Mouse (Mus musculus): ENCODE results near the gene Nox1.
"Not testable (repeated sequence)": the region's sequence is repeated elsewhere in the genome, so short reads cannot be mapped to it uniquely, and the experiment has no call there.

Nox1 gene

DNA sequence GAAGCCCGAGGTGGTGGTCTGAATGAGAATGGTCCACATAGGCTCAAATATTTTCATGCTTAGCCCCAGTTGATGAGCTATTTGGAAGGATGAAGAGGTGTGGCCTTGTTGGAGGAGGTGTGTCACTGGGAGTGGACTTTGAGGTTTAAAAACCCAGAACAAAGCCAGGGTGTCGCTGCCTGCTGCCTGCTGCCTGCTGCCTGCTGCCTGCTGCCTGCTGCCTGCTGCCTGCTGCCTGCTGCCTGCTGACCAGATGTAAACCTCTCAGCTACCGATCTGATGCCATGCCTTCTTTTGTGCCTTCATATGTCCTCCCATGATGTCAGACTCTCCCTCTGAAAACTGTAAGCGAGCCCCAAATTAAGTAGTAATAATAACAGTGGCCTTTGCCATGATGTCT is at the start of gene Nox1:
Nox1 (minus strand) TSS at position 101 of the 400 bp plus-strand sequence.
- DNase-seq (ENCODE audit: low spot score in 2 of 2), result no peak

DNA sequence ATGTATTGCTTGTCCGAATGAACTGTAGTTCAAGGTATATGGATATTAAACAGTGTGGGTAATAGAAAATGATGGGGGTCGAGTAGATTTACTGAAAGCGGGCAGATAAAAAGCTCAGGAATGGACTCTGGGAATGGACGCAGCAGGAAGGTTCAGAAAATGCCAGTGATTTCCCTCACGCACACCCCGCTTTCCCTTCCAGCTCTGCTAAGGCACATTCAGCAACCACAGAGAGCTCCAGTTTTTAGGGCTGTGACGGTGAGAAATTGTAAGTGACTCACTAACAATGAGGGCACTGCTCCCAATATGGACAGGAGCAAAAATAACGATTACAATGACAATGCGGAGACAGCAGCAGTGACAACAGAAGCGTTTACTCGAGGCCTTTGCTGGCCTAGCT is 40.4 kb upstream of the Nox1 start:
- no peak for DNase-seq (ENCODE audit: low spot score in 2 of 2)

DNA sequence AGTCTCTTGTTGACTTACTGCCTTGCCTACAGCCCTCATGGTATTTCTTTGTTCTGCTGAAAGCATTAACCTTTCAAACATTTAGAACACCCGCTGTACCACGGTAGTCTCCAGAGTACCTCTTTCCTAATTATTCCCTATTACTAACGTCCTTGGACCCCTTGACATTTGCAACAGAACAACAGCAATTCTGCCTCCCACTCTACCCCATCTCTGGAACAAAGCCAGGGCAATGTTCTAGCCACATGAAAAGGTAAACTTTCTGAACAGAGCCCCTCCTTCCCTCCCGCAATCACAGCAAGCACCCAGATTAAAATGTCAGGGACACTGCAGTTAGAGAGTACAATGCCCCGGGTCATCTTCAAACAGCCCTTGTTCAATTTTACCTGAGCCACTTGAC is 39.4 kb upstream of the Nox1 start:
- DNase-seq (ENCODE audit: low spot score in 2 of 2), result no peak

DNA sequence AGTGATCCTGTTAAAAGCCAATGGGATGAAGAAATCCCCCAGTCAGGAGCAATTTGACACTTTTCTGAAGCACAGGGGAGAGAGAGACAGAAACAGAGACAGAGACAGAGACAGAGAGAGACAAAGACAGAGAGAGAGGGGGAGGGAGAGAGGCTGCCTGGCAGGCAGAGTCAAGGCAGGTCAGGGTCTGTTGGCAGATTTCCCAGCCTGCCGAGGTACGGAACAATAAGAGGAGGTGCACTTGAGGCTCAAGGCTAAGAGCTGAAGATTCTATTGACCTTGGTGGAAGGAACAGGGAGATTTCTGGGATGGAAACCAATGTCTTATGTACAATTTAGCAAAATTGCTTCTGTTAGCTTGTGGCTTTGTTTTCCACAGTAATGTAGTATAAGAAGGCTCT is 26.4 kb upstream of the Nox1 start:
- DNase-seq (ENCODE audit: low spot score in 2 of 2), result no peak

DNA sequence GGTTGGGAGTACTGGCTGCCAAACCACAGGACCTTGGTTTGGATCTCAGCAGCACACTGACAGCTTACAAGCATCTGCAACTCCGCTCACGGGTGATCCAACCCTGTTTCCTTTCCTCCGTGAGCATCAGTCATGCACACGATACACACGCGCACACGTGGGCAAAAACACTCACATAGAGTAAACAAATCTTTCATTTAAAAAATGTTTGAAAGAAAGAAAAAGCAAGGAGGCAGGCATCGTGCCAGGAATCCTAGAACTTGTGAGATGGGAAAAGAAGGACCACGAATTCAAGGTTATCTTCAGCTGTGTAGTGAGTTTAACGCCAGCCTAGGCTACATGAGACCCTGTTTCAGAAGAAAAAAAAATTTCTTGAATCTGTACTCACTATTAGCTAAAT is 24.2 kb upstream of the Nox1 start:
- no peak for DNase-seq (ENCODE audit: low spot score in 2 of 2)

DNA sequence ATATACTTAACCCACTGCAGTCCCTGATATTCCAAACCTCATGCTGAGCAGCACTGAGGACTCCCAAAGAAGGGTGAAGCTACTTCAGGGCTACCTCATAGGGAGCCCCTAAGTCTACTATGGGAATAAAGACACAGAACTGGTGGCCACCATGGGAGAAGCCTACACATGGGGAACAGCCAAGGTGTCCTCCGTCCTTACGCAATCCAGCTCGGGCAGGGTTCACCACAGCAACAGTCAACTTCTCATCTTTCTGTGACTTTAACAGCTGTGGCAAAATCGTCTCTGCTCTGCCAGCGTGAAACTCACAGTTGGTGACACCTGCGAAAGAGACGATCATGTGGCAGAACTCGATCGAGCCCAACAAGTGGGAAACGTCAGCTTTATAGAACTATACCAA is 16.5 kb upstream of the Nox1 start:
- DNase-seq (ENCODE audit: low spot score in 2 of 2), result no peak

DNA sequence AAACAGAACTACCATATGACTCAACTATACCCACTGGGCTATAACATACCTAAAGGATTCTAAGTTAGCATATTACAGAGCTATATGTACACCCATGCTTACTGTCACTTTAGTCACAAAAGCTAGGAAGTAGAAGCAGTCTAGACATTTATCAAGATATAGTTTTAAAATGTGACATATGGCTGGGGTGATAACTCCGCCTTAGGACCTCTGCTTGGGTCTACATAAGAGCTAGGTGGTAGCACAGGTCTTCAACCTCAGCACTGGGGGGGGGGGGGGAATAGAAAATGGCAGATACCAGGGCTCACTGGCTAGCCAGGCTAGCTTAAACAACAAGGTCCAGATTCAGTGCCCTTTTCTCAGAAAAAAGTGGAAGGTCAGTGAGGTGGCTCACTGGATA is 11.3 kb upstream of the Nox1 start:
- no peak for DNase-seq (ENCODE audit: low spot score in 2 of 2)

DNA sequence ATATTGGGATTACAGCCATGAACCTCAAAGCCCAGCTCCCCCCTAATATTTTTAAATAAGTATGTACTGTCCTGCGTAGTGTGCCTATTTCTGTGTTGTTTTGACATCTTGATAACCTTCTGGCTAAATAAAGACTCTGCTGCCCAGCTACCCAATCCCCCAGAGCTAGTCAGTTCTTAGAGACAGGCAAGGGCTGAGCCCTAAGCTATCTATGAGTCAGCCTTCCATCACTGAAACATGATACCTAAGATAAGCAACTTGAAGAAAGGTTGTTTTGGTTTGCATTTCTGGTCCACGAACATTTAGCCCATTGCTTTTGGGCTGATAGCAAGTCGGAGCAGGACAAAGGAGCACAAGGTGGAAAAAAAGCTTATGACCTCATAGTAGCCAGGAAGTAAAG is 1.1 kb downstream of the Nox1 start:
- DNase-seq (ENCODE audit: low spot score in 2 of 2), result no peak

DNA sequence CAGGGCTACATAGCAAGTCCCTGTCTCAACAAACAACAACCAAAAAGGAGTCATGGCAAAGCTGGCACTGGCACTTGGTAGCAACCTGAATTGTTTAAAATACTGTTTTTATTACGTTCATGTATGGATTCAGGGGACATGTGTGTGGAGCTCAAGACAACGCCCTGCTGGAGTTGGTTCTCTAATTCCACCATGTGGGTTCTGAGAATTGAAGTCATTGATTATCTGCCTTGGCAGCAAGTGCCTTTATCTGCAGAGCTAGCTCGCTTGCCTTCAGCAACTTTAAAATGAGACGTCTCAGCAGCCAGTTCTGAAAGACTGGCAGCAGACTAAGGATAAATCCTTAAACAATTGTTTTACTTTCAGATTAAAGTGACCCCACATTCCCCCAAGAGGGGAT is 3.6 kb downstream of the Nox1 start:
- DNase-seq (ENCODE audit: low spot score in 2 of 2), result no peak

DNA sequence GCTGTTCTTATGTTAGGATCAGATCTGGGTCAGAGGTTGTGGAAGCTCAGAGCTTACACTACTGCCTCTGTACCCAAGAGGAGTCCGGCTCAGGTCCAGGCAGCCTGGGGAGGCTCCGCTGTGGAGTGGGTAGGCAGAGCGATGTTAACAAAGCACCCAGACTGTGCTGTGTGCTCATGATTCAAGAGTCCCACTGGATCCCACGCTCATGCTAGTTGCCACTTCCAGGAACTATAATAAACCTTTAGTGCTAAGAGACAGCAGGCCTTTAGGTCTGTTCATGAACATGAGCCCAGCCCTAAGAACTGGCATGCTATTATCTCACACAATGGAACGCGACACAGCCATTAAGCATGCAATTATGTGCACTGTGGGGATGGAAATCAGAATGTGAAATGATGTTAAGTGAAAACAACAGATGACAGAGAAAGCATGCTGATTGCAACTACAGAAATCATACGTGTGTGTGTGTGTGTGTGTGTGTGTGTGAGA is 10.6 kb downstream of the Nox1 start:
- DNase-seq (ENCODE audit: low spot score in 2 of 2), result no peak

DNA sequence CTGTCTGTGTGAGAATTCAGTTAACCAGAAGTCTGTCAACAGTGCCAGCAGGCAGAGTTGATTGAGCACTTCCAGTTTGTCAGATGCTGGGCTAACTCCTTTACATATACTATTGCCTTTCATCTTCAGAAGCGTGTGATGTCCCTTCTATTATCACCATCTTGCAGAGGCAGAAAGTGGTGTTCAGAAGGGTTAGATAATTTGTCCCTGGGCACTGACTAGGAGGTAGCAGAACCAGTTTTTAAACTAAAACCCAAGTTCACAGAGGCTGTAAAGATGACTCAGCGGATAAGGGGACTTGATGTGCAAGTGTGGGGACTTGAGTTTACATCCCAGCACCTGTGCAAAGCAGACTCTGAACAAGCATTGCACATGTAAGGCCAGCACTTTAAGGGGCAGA is 13.3 kb downstream of the Nox1 start:
- DNase-seq (ENCODE audit: low spot score in 2 of 2), result no peak

DNA sequence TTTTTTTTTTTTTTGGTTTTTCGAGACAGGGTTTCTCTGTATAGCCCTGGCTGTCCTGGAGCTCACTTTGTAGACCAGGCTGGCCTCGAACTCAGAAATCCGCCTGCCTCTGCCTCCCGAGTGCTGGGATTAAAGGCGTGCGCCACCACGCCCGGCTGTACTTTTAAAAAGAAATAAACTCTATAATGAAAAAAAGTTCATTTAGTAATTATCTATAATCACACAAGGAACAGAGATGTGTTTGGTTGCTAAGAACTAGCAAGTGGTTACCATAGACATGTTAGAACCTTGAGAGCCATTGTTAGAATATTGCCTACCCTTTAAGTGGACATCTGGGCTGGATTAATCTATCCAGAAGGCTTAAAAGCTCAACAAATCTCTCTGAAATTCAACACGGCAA is 34.6 kb downstream of the Nox1 start, which contains the start of gene Arl13a:
Arl13a (plus strand) TSS at position 301 of the 400 bp plus-strand sequence.
- not testable (repeated sequence) for DNase-seq (ENCODE audit: low spot score in 2 of 2)

DNA sequence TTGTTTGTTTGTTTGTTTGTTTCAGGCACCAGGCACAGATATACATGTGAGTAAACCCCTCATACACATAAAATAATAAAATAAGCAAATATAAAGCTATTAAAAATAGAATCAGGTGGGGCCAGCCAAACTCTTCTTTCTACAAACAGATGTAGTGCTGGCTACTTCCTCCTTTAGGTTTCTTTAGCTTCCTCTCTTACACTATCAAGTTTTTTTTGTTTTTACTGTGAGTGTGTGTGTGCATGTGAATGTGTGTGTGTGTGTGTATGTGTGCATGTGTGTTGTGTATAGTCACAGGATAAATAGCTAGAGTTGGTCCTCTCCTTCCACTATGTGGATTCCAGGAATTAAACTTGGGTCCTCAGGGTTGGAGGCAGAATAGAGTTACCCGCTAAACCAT is 47.1 kb downstream of the Nox1 start:
- DNase-seq (ENCODE audit: low spot score in 2 of 2), result no peak

DNA sequence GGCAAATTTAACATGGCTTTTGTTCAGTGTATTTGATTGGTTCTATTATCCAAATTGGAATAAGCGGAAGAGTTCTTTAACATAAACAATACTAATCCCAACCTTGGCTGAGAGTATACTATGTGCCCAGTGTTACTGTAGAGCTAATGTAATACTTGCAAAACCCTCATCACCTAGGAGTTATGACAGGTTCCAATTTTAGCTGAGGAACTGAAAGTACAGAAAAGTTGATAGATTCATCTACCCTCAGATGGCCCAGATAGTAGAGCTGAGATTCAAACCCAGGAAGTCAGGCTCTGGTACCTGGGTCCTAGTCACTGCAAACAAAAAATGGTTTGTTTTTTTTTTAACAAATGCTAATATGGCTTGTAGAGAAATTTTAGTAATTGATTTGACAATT is 51.2 kb downstream of the Nox1 start:
- DNase-seq (ENCODE audit: low spot score in 2 of 2), result no peak

DNA sequence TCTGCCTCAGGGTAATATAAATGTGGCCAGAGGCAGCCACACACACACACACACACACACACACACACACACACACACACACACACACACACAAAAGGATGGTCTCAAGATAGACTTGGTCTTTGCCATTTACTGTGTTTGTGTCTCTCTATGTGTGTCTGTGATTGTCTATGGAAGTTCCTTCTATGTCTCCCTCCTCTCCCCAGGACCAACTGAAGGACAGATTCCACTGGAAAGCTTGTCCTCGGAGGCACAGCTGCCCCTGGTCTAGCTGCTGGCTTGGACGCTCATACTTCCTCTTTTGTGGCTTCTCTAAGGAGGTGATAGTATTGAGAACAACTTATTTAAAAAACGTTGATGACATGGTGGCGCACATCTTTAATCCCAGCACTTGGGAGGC is 58.3 kb downstream of the Nox1 start:
- DNase-seq (ENCODE audit: low spot score in 2 of 2), result no peak

DNA sequence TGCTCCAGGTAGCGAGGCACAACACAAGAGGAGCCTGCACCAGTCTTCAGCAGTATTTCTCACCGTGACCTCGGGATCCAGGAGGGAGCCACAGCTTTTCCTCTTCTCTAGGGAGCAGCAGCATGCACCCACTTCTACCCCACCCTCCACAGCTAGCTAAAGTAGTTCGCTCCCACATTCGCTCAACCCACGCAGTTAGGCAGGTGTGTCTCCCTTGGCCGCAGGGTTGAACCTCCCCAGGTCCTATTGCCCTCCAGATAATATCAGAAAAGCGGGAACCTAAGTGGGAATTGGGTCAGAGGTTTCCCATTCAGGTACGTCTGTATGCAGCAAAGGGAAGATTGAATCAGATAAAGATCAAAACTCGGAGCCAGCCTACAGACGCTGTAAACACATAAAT is 58.9 kb downstream of the Nox1 start:
- DNase-seq (ENCODE audit: low spot score in 2 of 2), result no peak

DNA sequence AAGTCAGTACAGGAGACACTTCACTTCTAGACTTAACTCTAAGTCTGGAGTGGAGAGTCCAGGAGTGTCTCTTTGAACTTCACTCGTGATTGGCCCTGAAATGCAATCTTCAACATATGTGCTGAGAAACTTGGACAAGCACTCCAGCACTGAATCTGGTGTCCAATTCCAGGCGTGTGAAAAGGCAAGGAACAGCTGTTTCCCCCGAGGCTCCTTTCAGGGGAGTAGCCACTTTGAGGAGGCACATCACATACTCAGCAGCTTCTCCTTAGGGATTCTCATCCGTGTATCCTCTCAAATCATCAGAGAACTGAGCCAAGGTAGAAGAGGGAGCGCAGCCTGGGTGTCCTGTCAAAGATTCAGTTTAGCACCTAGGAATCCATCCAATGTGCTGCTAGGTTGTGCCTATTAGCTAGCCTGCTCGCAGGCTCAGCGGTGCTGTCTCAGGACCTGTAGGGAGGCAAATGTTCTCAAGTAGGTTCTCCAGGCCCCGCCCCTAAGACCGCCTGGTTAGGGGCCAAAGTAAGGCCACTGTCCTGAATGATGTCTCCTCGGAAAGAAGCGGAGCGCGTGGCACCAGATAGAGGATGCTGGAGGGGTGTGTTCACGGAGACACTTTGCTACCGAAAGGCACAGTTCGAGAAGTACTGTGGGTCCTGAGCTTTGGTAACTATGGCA is 59.6 kb downstream of the Nox1 start, which contains the start of gene Xkrx:
Xkrx (minus strand) TSS at position 34 of the 678 bp plus-strand sequence.
- no peak for DNase-seq (ENCODE audit: low spot score in 2 of 2)

DNA sequence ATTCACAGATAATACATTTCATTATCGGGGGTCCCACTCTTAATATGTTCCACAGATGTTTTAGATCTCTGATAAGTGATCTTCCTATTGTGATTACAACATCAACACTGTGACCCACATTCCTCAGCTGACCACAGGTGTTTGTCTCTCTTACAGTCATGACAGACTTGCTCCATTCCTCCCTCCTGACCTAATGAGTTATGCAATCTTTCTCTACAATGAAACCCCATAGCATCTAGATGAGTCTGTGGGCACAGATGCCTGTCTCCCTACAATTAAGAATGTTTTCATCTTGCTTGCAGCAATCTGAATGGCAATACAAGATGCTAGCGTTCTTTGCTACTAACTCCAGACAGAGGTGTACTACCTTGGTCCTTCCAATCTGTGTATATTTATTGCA is 61.3 kb downstream of the Nox1 start:
- DNase-seq (ENCODE audit: low spot score in 2 of 2), result no peak

DNA sequence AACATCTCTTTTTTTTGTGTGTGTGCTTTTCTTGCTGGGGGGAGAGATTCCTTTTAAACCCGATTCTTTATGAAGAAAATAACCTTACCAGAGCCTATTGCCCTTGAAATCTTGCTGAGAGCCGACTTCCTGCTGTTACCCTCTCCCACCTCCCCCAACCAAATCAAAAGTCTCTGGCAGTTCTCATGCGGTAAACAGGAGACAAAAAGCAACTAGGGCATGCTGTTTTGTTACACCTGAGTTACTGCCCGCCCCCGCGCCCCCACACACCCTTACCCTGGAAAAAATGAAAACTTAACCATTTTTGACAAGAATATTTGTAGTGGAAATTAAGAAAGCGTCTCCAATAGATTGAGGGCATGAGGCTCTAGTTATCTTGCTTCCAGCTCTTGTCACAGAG is 63.6 kb downstream of the Nox1 start:
- DNase-seq (ENCODE audit: low spot score in 2 of 2), result no peak

DNA sequence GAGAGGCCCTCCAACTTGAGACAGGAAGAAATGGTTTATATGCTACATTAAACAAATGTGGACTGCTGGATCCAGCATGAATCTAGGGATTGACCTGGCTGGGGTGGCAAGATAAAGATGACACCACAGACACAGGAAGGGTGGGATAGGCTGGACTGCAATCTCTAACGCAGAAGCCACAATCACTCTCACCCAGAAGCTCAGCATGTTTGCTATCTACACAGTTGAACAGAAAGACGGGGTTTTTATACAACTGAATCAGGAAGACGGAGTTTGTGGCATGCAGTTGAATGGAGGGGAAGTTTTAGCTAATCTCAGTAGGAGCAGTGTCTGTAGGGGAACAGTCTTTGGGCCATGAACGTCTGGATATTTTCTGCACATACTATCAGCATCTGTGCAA is 79.8 kb downstream of the Nox1 start:
- DNase-seq (ENCODE audit: low spot score in 2 of 2), result no peak

DNA sequence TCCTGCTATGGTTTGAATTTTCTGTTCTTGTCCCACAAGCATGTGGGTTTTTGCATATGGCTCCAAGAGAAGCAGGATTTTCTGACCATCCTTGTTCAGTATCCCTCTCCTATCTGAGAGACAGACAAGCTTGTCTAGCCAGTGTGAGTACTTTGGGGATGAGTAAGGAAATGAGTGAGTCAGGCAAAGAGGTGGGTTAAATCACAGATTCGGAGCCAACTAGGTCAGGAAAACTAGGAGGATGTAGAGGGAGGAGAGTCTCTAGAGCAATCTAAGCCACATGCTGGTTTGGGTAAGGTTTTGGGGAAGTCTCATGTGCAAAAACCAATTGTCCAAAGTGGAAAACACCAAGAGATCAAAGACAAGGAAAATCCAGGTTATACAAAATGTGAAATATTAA is 80.2 kb downstream of the Nox1 start:
- DNase-seq (ENCODE audit: low spot score in 2 of 2), result no peak

DNA sequence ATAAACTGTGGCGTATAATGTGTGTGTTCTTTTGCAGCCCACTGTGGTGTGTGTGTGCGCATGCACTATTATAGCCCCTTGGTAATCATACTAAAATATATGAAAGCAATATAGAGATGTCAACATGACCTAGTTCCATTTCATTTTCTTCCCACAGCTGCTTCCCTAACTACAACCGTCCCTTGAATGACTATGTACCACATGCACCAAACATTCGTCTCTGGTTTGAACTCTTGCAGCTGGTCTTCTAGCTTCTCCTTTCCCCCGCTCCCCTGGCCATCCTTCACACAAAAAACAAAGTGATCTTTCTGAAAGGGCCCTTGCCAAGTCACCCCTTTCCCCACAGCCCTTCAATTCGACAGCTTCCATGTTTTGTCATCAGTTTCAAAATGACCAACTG is 81.7 kb downstream of the Nox1 start:
- DNase-seq (ENCODE audit: low spot score in 2 of 2), result no peak

DNA sequence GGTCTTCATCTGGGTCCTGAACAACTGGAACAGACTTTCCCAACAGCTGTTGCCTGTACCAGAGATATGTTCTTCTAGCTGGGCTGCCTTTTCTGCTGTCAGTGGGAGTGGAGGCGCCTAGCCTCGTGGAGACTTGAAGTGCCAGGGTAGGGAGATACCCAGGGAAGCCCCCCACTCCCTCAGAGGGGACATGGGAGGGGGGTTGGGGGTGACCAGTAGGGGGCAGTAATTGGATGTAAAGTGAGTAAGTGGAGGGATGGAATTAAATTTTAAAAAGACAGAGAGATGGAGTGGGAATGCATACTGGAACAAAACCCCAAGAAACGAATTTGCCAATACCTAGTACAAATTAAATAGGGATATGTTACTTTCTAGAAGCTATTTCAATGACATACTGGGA is 87.9 kb downstream of the Nox1 start:
- DNase-seq (ENCODE audit: low spot score in 2 of 2), result no peak

DNA sequence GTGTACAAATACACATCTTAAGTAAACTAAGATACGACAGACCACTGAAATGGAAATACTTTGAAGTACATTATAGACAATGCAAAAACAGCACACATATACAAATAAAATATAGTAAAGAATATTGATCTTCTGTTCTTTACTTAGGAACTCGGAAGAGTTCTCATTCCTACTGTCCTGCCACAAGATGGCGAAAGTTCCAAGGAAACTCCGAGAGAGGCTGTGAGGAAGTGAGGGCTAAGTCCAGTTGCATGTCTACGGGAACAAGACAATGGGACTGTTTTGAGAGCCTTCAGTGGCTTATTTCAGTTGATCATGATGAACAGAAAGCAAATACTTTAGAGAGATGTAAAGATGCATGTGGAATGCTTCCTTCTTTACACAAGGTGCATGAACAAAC is 89.5 kb downstream of the Nox1 start:
- DNase-seq (ENCODE audit: low spot score in 2 of 2), result no peak

Data from spleen, postnatal 14 days (tissue).